Mouse (Mus musculus) hindbrain, embryonic 16.5 days (tissue): ENCODE results near the gene Atp2b4. TPM values are rescaled to one million over a fixed set of nuclear protein-coding genes. Genes with fewer than 3 reads are reported as not detected.

Experiments used
- ATAC-seq: fragments of 200-750 bp; cut with Nextera tagmentation; 2 replicates; pipeline ENCODE4 v1.8.0; 2017; ENCODE audit warnings: moderate TSS enrichment, moderate library complexity
- H3K27ac ChIP-seq: fragments of 300-500 bp; sonication (generic); 2 replicates; pipeline ENCODE4 v1.5.1; 2014; ENCODE audit warnings: low read depth, mild to moderate bottlenecking, control low read depth, low read length, moderate library complexity
- H3K27me3 ChIP-seq: fragments of 300-500 bp; sonication (generic); replicated peaks from 2 replicates; pipeline ENCODE4 v1.6.1; 2014; ENCODE audit warnings: low read length; ENCODE audit not compliant: control insufficient read depth, insufficient read depth
- H3K36me3 ChIP-seq: fragments of 300-500 bp; sonication (generic); 2 replicates; pipeline ENCODE4 v1.6.1; 2014; ENCODE audit warnings: mild to moderate bottlenecking, low read length, moderate library complexity, mixed read lengths; ENCODE audit not compliant: control insufficient read depth, insufficient read depth
- H3K4me1 ChIP-seq: fragments of 300-500 bp; sonication (generic); 2 replicates; pipeline ENCODE4 v1.6.1; 2014; ENCODE audit warnings: low read depth, low read length; ENCODE audit not compliant: control insufficient read depth, insufficient read depth
- H3K4me2 ChIP-seq: fragments of 300-500 bp; sonication (generic); 2 replicates; pipeline ENCODE4 v1.6.1; 2014; ENCODE audit warnings: mild to moderate bottlenecking, low read length, control low read depth, moderate library complexity
- H3K4me3 ChIP-seq: fragments of 300-500 bp; sonication (generic); 2 replicates; pipeline ENCODE4 v1.5.1; 2014; ENCODE audit warnings: mild to moderate bottlenecking, low read length, control low read depth, moderate library complexity
- H3K9ac ChIP-seq: fragments of 300-500 bp; sonication (generic); 2 replicates; pipeline ENCODE4 v1.6.1; 2014; ENCODE audit warnings: low read depth, mild to moderate bottlenecking, control low read depth, low read length, moderate library complexity
- H3K9me3 ChIP-seq: fragments of 300-500 bp; sonication (generic); 2 replicates; pipeline ENCODE4 v1.6.1; 2014; ENCODE audit warnings: mild to moderate bottlenecking, low read length, moderate library complexity; ENCODE audit not compliant: control insufficient read depth
- WGBS: fragments of 180-500 bp; shearing (Covaris S2); extraction: QIAGEN DNeasy Blood & Tissue Kit; methylation state at CpG from one replicate; pipeline ENCODE4 v1.1.7; 2014; 5-methylcytosine and 5-hydroxymethylcytosine counted together
- polyA plus RNA-seq: library from polyadenylated mRNA; unstranded; fragments of >200 nt; fragmentation: Nextera tagmentation; extraction: Ambion mirVana; gene quantifications from 2 replicates; pipeline ENCODE4 v1.2.1, GENCODE M21; 2015

Atp2b4 gene
- polyA plus RNA-seq, 1 experiment from 2014 or later: 14.7 TPM

GRCm38 (mm10) chr1:133788864-133789263 lies 12.0 kb downstream of the Atp2b4 start:
- ATAC-seq: 0 out of 2 replicates have a peak, but pooled peaks have one; percentile 34
- WGBS: 49% methylated on average over 5 of the region's 5 CpGs
- H3K9ac ChIP-seq: no peak overlapping the region
- no peak overlapping the region for H3K4me3 ChIP-seq
- no peaks in the 10 kb centered on the region for H3K9me3 ChIP-seq
- H3K27ac ChIP-seq: no peak overlapping the region
- H3K36me3 ChIP-seq: no peaks in the 10 kb centered on the region
- H3K27me3 ChIP-seq: no peaks in the 10 kb centered on the region
- peaks cover 6% of the 10 kb centered on the region; the same call in 1 of the 2 replicates for H3K4me1 ChIP-seq
- no peak overlapping the region for H3K4me2 ChIP-seq

- H3K36me3 ChIP-seq: no peaks in the 10 kb centered on the region
- H3K4me3 ChIP-seq: no peak overlapping the region
- H3K4me1 ChIP-seq: peaks cover 6% of the 10 kb centered on the region; the same call in 1 of the 2 replicates
- no peak overlapping the region for H3K27ac ChIP-seq
- 79% methylated on average over 10 of the region's 10 CpGs for WGBS
- no peak overlapping the region for H3K4me2 ChIP-seq
- no peak for ATAC-seq
- no peaks in the 10 kb centered on the region for H3K27me3 ChIP-seq
- no peak overlapping the region for H3K9ac ChIP-seq
- H3K9me3 ChIP-seq: no peaks in the 10 kb centered on the region
These were observed 13.2 kb downstream of the Atp2b4 start for GRCm38 (mm10) chr1:133787500-133788210.

- H3K9ac ChIP-seq: no peak overlapping the region
- ATAC-seq: no peak
- H3K27ac ChIP-seq: no peak overlapping the region
- H3K36me3 ChIP-seq: no peaks in the 10 kb centered on the region
- H3K4me2 ChIP-seq: no peak overlapping the region
- H3K27me3 ChIP-seq: no peaks in the 10 kb centered on the region
- 85% methylated on average over 3 of the region's 3 CpGs for WGBS
- H3K9me3 ChIP-seq: no peaks in the 10 kb centered on the region
- H3K4me1 ChIP-seq: peaks cover 6% of the 10 kb centered on the region; the same call in 1 of the 2 replicates
- no peak overlapping the region for H3K4me3 ChIP-seq
These were observed 16.2 kb downstream of the Atp2b4 start for GRCm38 (mm10) chr1:133784621-133785020.

GRCm38 (mm10) chr1:133781531-133781930 lies 19.3 kb downstream of the Atp2b4 start:
- 67% methylated on average over 3 of the region's 3 CpGs for WGBS
- H3K4me3 ChIP-seq: no peak overlapping the region

GRCm38 (mm10) chr1:133779043-133779442 lies 21.8 kb downstream of the Atp2b4 start:
- no peak overlapping the region for H3K4me3 ChIP-seq
- H3K4me2 ChIP-seq: no peak overlapping the region
- H3K36me3 ChIP-seq: no peaks in the 10 kb centered on the region
- no peak overlapping the region for H3K27ac ChIP-seq
- no peaks in the 10 kb centered on the region for H3K9me3 ChIP-seq
- no peaks in the 10 kb centered on the region for H3K4me1 ChIP-seq
- no peak overlapping the region for H3K9ac ChIP-seq
- H3K27me3 ChIP-seq: no peaks in the 10 kb centered on the region
- no peak for ATAC-seq
- 81% methylated on average over 1 of the region's 1 CpGs for WGBS

More at GRCm38 (mm10) chr1:133781531-133781930, 19.3 kb downstream of the Atp2b4 start:
- Histone ChIP-seq H3K27me3 (no peaks in the 10 kb centered on the region), H3K36me3 (no peaks in the 10 kb centered on the region), H3K9ac (no peak overlapping the region), H3K9me3 (no peaks in the 10 kb centered on the region), H3K4me1 (no peaks in the 10 kb centered on the region), H3K4me2 (no peak overlapping the region), H3K27ac (no peak overlapping the region)
- no peak for ATAC-seq

- Histone ChIP-seq H3K4me2 (no peak overlapping the region), H3K27ac (no peak overlapping the region), H3K4me3 (no peak overlapping the region), H3K9ac (no peak overlapping the region), H3K4me1 (no peaks in the 10 kb centered on the region), H3K27me3 (no peaks in the 10 kb centered on the region), H3K9me3 (no peaks in the 10 kb centered on the region), H3K36me3 (no peaks in the 10 kb centered on the region)
- 61% methylated on average over 15 of the region's 15 CpGs for WGBS
- ATAC-seq: no peak
These were observed 23.1 kb downstream of the Atp2b4 start for GRCm38 (mm10) chr1:133777651-133778231.

GRCm38 (mm10) chr1:133772553-133772952 lies 28.3 kb downstream of the Atp2b4 start:
- Histone ChIP-seq H3K4me1 (no peaks in the 10 kb centered on the region; the same call in 1 of the 2 replicates), H3K4me3 (no peak overlapping the region), H3K27ac (no peak overlapping the region), H3K27me3 (no peaks in the 10 kb centered on the region), H3K9me3 (0 out of 2 replicates have a peak, but pooled peaks cover 2% of the 10 kb centered on the region), H3K36me3 (no peaks in the 10 kb centered on the region), H3K9ac (no peak overlapping the region), H3K4me2 (no peak overlapping the region)
- 45% methylated on average over 9 of the region's 9 CpGs for WGBS
- no peak for ATAC-seq

- no peak overlapping the region for H3K4me2 ChIP-seq
- 0 out of 2 replicates have a peak, but pooled peaks cover 2% of the 10 kb centered on the region for H3K9me3 ChIP-seq
- H3K9ac ChIP-seq: no peak overlapping the region
- H3K27ac ChIP-seq: no peak overlapping the region
- WGBS: 75% methylated on average over 10 of the region's 10 CpGs
- H3K4me3 ChIP-seq: no peak overlapping the region
- H3K4me1 ChIP-seq: peaks cover 4% of the 10 kb centered on the region
- H3K27me3 ChIP-seq: no peaks in the 10 kb centered on the region
- ATAC-seq: no peak
- no peaks in the 10 kb centered on the region for H3K36me3 ChIP-seq
These were observed 28.9 kb downstream of the Atp2b4 start for GRCm38 (mm10) chr1:133771831-133772399.

GRCm38 (mm10) chr1:133767994-133768393 lies 32.8 kb downstream of the Atp2b4 start:
- H3K27ac ChIP-seq: no peak overlapping the region
- no peaks in the 10 kb centered on the region for H3K36me3 ChIP-seq
- H3K4me1 ChIP-seq: peaks cover 8% of the 10 kb centered on the region
- no peak overlapping the region for H3K9ac ChIP-seq
- H3K27me3 ChIP-seq: no peaks in the 10 kb centered on the region
- no peak overlapping the region for H3K4me3 ChIP-seq
- no peak overlapping the region for H3K4me2 ChIP-seq
- 84% methylated on average over 5 of the region's 5 CpGs for WGBS
- ATAC-seq: no peak
- 0 out of 2 replicates have a peak, but pooled peaks cover 2% of the 10 kb centered on the region for H3K9me3 ChIP-seq
